Mouse (Mus musculus) embryo, embryonic 10.5 days (tissue): Measurements from ENCODE around the gene Gsx2.

Source experiments
- DNase-seq: peaks from one replicate; pipeline ENCODE4 v3.0.0-alpha.2; 2015; ENCODE audit warnings: low spot score

Gsx2 gene

GRCm38 (mm10) chr5:75075383-75075941, at the start of gene Gsx2:
Gene Gsx2, plus strand, starts transcription at chr5:75075601.
- DNase-seq = peak; percentile 44

DNA sequence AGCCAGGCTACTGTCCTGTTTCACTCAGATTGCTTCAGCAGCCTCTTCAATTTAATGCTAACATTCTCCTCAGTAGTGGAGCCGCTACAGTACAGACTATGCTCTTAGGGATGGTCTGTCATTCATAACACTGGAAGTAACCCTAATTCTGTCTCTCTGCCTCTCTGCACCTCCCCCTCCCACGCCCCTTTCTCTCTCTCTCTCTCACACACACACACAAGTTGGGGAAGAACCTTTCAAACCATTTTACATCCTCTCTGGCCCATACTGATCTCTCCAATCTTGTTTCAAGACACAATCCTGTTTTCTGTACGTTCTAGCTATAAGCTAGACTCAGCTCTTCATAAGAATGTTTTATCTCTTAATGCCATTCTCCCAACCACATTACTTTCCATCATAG, 39.9 kb upstream of the Gsx2 start:
- no peak for DNase-seq

GRCm38 (mm10) chr5:75039307-75039706, 36.1 kb upstream of the Gsx2 start:
- DNase-seq = no peak

DNA sequence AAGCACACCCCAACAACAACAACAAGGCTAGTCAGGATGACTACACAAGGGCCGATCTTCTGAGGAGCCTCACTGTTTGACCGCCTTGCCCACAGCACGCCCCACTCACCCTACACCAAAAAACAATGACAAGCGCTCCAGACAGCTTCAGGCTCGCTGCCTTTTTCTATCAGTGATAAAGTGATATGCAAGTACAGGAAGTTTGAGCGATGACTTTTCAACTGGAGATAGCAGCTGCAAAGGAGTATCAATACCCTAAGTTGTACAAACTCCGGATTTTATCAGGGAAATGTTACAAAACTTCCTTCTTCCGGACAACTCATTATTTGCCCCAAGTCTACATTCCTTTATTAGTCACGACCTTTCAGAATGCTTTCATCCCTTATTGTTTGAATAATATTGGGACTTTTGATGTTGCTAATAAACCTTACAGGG, 32.4 kb upstream of the Gsx2 start:
- peak; percentile 13 for DNase-seq

- peak; percentile 57 for DNase-seq
Observed at GRCm38 (mm10) chr5:75043621-75044301, 31.6 kb upstream of the Gsx2 start.

DNA sequence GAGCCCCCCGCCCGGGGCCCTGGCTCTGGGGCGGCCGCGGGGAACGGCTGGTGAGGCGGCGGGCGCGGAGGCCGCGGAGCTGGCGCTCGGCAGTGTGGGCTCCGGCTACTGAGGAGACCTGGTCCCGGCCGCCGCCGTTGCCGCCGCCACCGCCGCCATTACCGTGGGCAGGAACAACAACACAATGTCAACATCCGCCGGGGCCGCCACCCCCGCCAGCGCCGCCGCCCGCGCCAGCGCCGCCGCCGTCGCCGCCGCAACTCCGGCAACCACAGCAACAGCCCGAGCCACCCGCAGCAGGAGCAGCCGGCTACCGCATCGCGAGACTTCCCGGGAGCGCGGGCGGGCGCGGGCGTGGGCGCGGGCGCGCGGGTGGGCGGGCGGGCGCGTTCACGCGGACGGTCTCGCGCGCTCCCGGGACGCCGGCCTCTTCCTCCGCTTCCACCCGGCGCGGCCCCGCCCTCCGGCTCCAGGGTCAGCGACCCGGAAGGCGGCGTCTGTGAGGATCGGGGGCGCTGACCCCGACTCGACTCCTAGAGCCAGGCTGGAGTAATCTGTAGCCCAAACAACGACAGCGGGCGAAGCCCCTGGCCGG, 31.0 kb upstream of the Gsx2 start, which contains the start of gene Chic2:
Chic2 (minus strand) TSS at position 465 of the 595 bp plus-strand sequence.
- DNase-seq = peak; percentile 93

- peak; percentile 20 for DNase-seq
Observed at GRCm38 (mm10) chr5:75045371-75045770, 30.0 kb upstream of the Gsx2 start.

GRCm38 (mm10) chr5:75046681-75047321, 28.6 kb upstream of the Gsx2 start:
- DNase-seq = no peak

- DNase-seq = no peak
Observed at GRCm38 (mm10) chr5:75051109-75051508, 24.3 kb upstream of the Gsx2 start.

DNA sequence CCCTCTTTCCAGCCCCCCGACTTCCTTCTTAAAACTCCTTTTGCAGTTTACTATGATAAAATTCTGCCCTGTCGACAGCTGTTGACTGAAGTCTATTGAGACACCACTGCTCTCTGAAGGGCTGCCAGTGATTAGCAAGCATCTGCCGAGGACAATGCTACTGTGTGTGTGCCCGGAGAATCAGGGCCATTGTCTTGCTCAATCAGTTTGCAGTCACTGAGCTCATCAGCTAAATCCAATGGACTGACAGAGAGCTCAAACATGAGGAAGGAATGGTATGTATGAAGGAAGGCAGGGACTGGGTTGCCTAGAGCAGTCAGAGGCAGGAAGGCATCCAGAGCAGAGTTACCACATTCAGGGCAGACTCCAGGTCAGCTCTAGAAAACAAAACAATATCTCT, 12.2 kb upstream of the Gsx2 start:
- DNase-seq = peak; percentile 7

- DNase-seq = peak; percentile 21
Observed at GRCm38 (mm10) chr5:75066715-75067114, 8.7 kb upstream of the Gsx2 start.

DNA sequence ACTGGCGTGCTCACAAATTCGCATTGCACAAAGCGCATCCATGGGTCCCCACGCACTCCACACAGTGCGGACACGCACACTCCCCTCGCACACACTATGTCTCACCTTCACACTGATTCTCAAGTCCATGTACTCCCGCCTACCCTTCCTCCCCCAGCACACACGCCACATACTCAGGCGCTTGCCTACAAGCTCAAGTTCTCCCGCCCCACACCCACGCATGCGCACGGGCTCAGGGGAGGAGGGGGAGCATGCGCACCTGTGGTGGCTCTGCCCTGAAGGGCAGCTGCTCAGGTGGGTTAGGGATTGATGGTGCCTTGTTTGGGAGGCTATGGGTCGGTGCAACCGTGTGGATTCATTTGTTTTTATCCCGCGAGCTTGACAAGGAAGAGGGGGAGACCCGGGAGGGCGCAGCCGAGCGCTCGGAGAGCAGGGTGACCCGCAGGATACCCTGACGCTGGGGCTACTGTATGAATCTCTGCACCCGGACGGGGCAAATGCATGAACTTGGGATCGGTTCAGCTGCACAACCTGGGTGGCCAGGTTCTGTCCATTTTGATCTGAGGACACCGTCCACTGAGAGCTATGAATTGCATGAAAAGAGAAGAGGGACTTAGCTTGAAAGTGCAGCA, 8.2 kb upstream of the Gsx2 start:
- DNase-seq = peak; percentile 76

GRCm38 (mm10) chr5:75070132-75070531, 5.3 kb upstream of the Gsx2 start:
- DNase-seq = peak; percentile 67

DNA sequence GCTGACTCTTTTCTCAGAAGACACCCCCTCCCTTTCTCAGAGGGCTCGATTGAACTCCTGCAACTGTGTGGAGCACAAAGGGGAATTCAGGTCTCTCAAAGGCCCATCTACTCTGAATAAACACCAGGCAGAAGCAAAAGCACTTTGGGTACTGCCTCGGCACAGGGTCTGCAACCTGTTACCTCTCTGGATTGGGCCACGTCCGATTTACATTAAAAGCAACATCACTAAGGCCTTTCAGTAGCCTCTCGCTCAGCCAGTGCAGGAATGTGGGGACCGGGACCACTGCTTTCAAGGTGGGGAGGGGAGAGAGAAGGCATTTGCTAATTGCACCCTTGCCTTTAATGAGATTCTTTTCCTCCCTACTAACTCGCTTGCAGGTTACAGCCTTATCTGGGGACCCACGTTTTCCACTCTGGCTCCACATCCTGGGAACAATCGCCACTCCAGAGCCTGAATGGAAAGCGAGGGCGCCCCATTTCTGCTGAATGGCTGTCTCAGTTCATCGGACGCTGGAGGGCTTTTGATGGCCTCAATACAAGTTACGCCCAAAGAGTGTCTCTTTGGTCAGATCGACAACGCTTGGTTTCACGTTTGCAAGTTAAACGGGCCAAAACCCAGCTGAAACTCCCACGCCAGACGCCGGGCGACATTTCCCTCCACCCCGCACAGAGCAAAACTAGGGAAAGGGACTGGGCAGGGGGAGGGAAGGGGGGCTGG, 4.6 kb upstream of the Gsx2 start:
- peak; percentile 71 for DNase-seq

DNA sequence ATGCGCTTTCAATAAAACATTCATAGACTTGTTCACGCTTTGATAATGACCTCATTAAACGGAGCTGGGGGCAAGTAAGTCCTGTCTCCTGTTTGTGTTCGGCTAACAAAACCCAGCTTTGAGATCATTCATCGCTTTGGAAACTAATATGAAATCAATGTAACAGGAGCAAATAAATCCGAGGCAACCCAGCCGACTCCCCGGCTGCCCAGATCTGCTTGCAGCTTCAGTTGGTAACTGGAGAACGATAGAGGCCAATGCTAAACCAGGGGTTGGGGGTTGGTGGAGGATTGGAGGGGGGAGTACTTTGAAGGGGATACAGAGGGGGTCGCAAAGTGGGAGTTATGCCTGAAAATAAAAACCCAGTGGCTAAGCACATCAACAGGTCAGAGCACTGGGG, 3.5 kb upstream of the Gsx2 start:
- peak; percentile 65 for DNase-seq

DNA sequence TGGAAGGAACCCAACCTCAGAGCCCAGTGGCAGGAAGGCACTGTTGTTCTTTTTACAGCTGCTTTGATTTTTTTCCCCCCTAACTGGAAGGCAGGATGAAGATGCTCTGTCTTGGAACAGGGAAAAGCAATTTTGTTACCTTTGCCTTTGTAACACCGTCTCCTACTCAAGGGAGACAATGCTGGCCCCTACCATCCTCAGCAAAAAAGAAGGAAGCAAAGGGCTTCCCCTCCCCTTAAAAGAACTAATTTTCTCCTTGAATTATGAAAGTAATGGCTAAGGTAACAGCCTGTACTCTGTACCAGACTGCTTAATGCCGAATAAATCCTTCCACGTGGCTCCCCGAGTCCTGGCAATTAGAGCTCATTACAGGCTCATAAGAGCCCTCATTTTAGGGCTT, 2.9 kb upstream of the Gsx2 start:
- no peak for DNase-seq

GRCm38 (mm10) chr5:75073167-75073566, 2.2 kb upstream of the Gsx2 start:
- no peak for DNase-seq

DNA sequence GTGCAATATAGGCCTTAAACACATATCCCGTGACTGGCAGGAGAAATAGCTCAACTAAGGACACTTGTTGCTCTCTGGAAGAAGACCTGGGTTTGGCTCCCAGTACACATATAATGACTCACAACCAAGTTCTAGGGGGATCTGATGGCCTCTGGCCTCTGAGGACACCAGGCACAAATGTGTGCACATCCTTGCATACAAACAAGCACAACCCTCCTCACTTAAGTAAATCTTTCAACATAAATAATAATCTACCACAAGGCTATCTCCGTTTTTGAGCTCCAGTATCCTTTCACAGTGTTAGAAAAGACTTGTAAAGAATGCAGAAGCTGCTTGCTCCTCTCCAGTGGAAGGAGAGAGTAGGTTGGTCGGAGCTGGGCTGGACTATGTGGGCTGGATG, 1.7 kb upstream of the Gsx2 start:
- peak; percentile 39 for DNase-seq

- peak; percentile 42 for DNase-seq
Observed at GRCm38 (mm10) chr5:75074132-75074531, 1.3 kb upstream of the Gsx2 start.

- no peak for DNase-seq
Observed at GRCm38 (mm10) chr5:75074537-75075382, 641 bp upstream of the Gsx2 start.
